In the genomic region with DNA sequence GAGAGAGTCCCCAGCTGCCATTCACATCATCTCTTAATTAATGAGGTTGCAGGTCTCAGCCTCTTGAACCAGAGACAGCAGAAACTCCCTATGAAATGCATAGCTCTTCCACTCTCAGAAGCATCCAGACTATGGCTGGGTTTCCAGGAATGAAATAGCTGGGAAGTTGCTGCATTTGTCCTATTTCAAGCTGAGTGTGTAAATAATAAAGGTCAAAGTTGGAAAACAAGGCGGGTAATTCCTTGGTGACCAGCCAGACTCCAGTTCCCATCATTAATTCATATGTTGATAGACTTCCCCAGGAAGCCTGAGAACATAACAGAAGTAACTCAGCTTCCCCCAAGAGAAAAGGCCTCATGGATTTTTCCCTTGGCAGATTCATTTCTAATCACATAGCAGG, we compare ENCODE assay signal across 9 mouse cellular contexts.
DNase-seq lines count a peak whose midpoint lies in the region; ATAC-seq and TF ChIP-seq lines count a peak whose summit lies in the region.
"Had no signal": no experiment of that assay in that cellular context is flagged by ENCODE, and none has a peak within 500 bp of the region (broad histone marks: within the 10 kb centered on the region; RNA-seq: fewer than 3 reads in every experiment).

No protein-coding gene starts in this region.

- WGBS in heart, embryonic 16.5 days, result 40% methylated on average over 1 of the region's 1 CpGs
- WGBS in kidney, postnatal 0 days, result 29% methylated on average over 1 of the region's 1 CpGs

- H3K9me3 ChIP-seq in heart, embryonic 16.5 days (replicated peaks; ENCODE audit: control insufficient read depth, low read length), result no peaks in the 10 kb centered on the region
- no peaks in the 10 kb centered on the region for H3K9me3 ChIP-seq in kidney, postnatal 0 days (replicated peaks; ENCODE audit: low read length)
- H3K9me3 ChIP-seq: G1E; neural tube, embryonic 13.5 days had no signal

- no peak overlapping the region for H3K9ac ChIP-seq in heart, embryonic 16.5 days (ENCODE audit: low read length)
- H3K9ac ChIP-seq in kidney, postnatal 0 days (ENCODE audit: low read depth, low read length), result no peak overlapping the region
- H3K9ac ChIP-seq: neural tube, embryonic 13.5 days had no signal

- no peak overlapping the region for H3K4me3 ChIP-seq in heart, embryonic 16.5 days (ENCODE audit: low read length)
- H3K4me3 ChIP-seq in kidney, postnatal 0 days (replicated peaks; ENCODE audit: low read depth, low read length), result no peak overlapping the region
- H3K4me3 ChIP-seq: neural tube, embryonic 13.5 days had no signal

- H3K27me3 ChIP-seq in heart, embryonic 16.5 days (ENCODE audit: control insufficient read depth, insufficient read depth, low read length), result no peaks in the 10 kb centered on the region
- no peaks in the 10 kb centered on the region for H3K27me3 ChIP-seq in kidney, postnatal 0 days (ENCODE audit: insufficient read depth, low read length)
- H3K27me3 ChIP-seq: neural tube, embryonic 13.5 days had no signal

- 0 out of 2 replicates have a peak, but pooled peaks have one; percentile 28 for ATAC-seq in heart, embryonic 16.5 days (replicated peaks; ENCODE audit: extremely low read depth, insufficient read depth, low FRiP score)
- no peak for ATAC-seq in kidney, postnatal 0 days (replicated peaks; ENCODE audit: low FRiP score, low read depth)

- no peaks in the 10 kb centered on the region for H3K36me3 ChIP-seq in heart, embryonic 16.5 days (ENCODE audit: control insufficient read depth, insufficient read depth)
- no peaks in the 10 kb centered on the region for H3K36me3 ChIP-seq in kidney, postnatal 0 days (ENCODE audit: insufficient read depth, low read length)
- H3K36me3 ChIP-seq: G1E; neural tube, embryonic 13.5 days had no signal

- H3K4me2 ChIP-seq in heart, embryonic 16.5 days (ENCODE audit: low read depth, low read length), result no peak overlapping the region
- H3K4me2 ChIP-seq in kidney, postnatal 0 days (ENCODE audit: low read length), result no peak overlapping the region
- H3K4me2 ChIP-seq: neural tube, embryonic 13.5 days had no signal

- H3K27ac ChIP-seq in heart, embryonic 16.5 days (ENCODE audit: low read length), result no peak overlapping the region
- peak overlapping the region; percentile 66; the same call in 1 of the 2 replicates for H3K27ac ChIP-seq in kidney, postnatal 0 days
- H3K27ac ChIP-seq: neural tube, embryonic 13.5 days had no signal

- no peak for TF ChIP-seq CTCF in kidney, postnatal 0 days (IDR thresholded peaks at IDR 0.05; ENCODE audit: low read depth)

- peak; percentile 78 for DNase-seq in NIH3T3 (ENCODE audit: low read depth)
- peak; percentile 46 for DNase-seq in R1 (ENCODE audit: low read depth, low spot score)
- peak; percentile 91 for DNase-seq in kidney, postnatal 0 days (ENCODE audit: low spot score)
- no peak for DNase-seq in cerebellum, adult 11 months
- no peak for DNase-seq in cerebellum, adult 9-11 months
- DNase-seq in embryo, embryonic 10 days (ENCODE audit: low spot score), result no peak

- H3K4me1 ChIP-seq in heart, embryonic 16.5 days (ENCODE audit: control insufficient read depth, insufficient read depth, low read length), result no peaks in the 10 kb centered on the region
- H3K4me1 ChIP-seq in kidney, postnatal 0 days (replicated peaks; ENCODE audit: insufficient read depth, low read length), result 0 out of 2 replicates have a peak, but pooled peaks cover 5% of the 10 kb centered on the region

Comparison
In these comparisons a context has a peak if more than half of its experiments do, and no peak if none do; other contexts are left out.
1. DNase-seq: peak in NIH3T3 (single experiment), R1 (single experiment) and kidney, postnatal 0 days (single experiment); none in cerebellum, adult 11 months (single experiment), cerebellum, adult 9-11 months (single experiment) and embryo, embryonic 10 days (single experiment).